Mouse (Mus musculus): Measurements from ENCODE around the gene Ffar2.

The Ffar2 gene

DNA sequence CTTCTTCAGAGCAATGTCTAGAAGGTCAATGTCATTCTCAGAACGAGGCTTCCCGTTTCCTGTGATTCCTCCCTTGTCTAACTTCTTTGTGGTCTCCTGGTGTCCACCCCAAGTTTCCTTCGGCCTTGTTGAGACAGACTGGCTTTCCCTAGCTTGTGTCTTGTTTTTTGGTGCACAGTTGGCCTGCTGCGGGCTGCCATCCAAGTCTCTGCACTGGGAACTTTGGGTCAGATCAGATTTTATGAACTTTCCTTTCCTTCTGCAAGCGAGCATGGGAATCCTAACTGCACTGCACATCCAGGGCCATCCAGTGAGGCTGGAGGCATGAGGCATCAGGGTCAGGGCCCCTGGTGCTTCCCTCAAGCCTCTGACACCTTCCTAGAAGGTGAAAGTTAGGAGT is 2.0 kb downstream of the Ffar2 start:
- DNase-seq (ENCODE audit: low read depth, low spot score) = no peak

DNA sequence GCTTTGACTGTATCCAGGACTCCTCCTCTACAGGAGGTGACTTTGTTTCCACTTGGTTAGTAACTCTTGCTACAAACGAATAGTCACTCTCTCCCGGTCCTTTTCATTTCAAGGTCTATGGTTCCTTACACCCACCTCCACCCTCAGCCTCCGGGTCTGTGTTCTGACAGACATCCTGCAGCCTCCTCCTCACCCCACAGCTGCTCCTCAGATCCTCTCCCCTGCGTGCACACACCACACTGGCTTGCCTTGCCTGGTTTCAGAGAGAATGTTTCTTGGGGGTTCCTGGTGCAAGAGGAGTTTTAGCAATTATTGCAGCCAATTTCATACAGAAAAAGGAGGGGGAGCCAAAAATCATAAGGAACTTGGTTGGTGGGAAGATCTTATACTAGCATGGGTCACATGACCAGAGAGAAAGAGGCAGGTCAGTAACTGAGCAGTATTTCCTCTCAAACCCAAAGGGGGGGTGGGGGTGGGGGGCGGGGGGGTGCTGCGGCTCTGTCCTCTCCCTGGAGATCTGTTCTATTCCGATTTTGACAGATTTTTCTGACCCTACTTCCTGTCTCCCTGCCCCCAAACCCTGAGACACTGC is 2.6 kb downstream of the Ffar2 start:
- DNase-seq (ENCODE audit: low read depth, low spot score) = peak; percentile 44

- no peak for DNase-seq (ENCODE audit: low read depth, low spot score)
Observed at GRCm38 (mm10) chr7:30820131-30820530, 3.4 kb downstream of the Ffar2 start.

DNA sequence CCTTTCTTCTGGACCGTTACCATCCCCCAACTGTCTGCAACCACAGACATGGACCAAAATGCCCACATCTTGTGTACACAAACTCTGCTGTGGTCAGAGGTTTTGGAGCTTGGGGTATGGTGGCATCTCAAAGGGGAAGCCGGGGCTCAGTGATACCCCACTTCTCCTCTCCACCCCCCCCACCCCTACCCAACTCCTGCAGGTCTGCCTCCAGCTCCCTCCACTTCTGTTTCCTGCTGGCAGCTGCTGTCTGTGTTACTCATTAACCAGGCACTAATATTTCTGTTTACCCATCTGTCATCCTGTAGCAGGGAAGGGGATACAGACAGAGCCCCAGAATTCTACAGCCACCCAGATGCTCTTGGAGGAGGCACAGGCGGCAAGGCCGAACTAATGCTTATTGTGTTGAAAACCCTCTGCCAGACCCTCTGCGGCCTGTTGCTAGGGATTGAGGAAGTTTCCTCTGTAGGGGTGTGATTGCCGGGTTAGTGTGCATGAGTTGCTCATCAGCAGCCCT is 11.2 kb downstream of the Ffar2 start:
- DNase-seq (ENCODE audit: low read depth, low spot score) = peak; percentile 14

GRCm38 (mm10) chr7:30811757-30812290 is 11.8 kb downstream of the Ffar2 start:
- DNase-seq (ENCODE audit: low read depth, low spot score) = no peak

DNA sequence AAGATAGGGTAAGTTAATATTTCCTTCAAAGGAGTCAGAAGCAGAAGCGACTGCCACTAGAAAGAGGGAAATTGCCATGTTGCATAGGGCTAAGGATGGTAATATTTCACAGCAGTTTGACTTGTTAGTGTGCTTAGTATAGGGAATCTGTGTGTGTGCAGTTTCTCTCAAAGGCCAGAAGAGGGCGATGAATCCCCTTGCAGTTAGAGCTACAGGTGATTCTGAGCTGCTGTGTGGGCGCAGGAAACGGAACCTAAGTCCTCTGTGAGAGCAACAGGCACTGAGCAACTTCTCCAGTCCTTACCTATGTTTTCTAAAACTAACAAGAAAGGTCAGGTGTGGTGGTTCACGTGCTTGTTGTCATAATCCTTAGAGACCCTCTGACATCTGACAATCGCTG is 13.3 kb downstream of the Ffar2 start:
- no peak for DNase-seq (ENCODE audit: low read depth, low spot score)

GRCm38 (mm10) chr7:30805924-30806323 is 17.7 kb downstream of the Ffar2 start:
- no peak for DNase-seq (ENCODE audit: low read depth, low spot score)

- DNase-seq (ENCODE audit: low read depth, low spot score) = peak; percentile 49
Observed at GRCm38 (mm10) chr7:30804026-30804715, 19.4 kb downstream of the Ffar2 start.

GRCm38 (mm10) chr7:30803256-30803655 is 20.3 kb downstream of the Ffar2 start:
- DNase-seq (ENCODE audit: low read depth, low spot score) = no peak

GRCm38 (mm10) chr7:30800653-30801052 is 22.9 kb downstream of the Ffar2 start:
- DNase-seq (ENCODE audit: low read depth, low spot score) = no peak

GRCm38 (mm10) chr7:30796790-30797189 is 26.8 kb downstream of the Ffar2 start:
- DNase-seq (ENCODE audit: low read depth, low spot score) = peak; percentile 83

DNA sequence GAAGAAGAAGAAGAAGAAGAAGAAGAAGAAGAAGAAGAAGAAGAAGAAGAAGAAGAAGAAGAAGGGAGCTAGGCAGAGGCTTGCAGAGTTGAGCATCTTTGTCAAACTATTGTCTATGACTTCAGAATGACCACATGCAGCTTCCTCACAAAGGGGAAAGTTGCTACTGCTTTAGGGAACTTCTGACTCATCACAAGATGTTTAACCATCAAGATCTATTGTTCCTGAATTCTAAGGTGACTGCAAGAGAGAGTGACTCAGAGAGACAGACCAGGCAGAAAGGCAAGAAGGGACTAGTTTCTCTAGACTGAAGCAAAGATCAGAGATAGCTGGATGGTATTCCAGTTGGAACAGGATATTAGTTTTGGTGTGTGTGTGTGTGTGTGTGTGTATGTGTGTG is 28.7 kb downstream of the Ffar2 start:
- DNase-seq (ENCODE audit: low read depth, low spot score) = peak; percentile 18

GRCm38 (mm10) chr7:30791921-30792320 is 31.7 kb downstream of the Ffar2 start:
- peak; percentile 66 for DNase-seq (ENCODE audit: low read depth, low spot score)

DNA sequence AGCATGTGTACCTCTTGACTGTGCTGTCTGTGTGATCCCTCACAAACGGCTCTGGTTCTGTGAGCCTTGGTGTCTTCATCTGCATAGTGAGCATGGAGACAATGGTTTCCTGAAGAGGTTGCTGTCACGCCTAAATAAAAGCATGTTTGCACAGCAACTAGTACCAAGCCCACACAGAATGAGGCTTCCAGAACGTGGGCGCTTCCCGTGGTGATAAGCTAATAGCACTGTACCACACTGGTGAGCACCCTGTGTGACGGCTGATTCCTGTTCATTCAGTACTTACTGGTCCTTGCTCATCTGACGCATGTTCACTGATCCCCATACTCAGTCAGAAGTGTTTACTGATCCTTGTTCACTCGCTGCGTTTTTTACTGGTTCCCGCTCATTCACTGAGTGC is 33.4 kb downstream of the Ffar2 start:
- DNase-seq (ENCODE audit: low read depth, low spot score) = peak; percentile 72

- no peak for DNase-seq (ENCODE audit: low read depth, low spot score)
Observed at GRCm38 (mm10) chr7:30787377-30788022, 36.1 kb downstream of the Ffar2 start, which contains the start of gene Krtdap. Gene Krtdap (plus strand): TSS chr7:30787896.

- DNase-seq (ENCODE audit: low read depth, low spot score) = peak; percentile 39
Observed at GRCm38 (mm10) chr7:30785721-30786546, 37.6 kb downstream of the Ffar2 start.

- no peak for DNase-seq (ENCODE audit: low read depth, low spot score)
Observed at GRCm38 (mm10) chr7:30785154-30785553, 38.4 kb downstream of the Ffar2 start.

GRCm38 (mm10) chr7:30782658-30783057 is 40.9 kb downstream of the Ffar2 start:
- no peak for DNase-seq (ENCODE audit: low read depth, low spot score)

DNA sequence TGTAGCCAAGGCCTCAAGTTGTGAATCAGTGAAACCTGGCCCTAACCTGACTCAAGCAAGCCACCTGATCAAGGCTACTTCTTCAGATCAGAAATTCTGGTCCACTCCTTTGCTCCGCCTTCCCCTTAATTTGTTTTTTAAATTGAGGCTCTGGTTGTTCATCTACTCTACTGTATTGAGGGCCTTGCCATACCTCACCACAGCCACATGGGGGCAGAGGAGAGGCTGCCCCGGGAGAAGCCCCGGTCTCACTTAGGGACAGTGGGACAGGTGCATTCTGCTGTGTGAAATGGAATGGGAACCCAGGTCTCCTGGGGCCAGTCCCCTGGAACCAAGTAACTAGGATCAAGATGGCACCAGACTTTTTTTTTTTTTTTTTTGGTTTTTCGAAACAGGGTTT is 41.8 kb downstream of the Ffar2 start:
- DNase-seq (ENCODE audit: low read depth, low spot score) = no peak

GRCm38 (mm10) chr7:30777911-30778310 is 45.7 kb downstream of the Ffar2 start:
- no peak for DNase-seq (ENCODE audit: low read depth, low spot score)

- DNase-seq (ENCODE audit: low read depth, low spot score) = no peak
Observed at GRCm38 (mm10) chr7:30777081-30777579, 46.4 kb downstream of the Ffar2 start.

Measured in brain, adult 2 months (tissue).